Mouse (Mus musculus): Measurements from ENCODE around the gene Gm28308. TPM values are rescaled to one million over a fixed set of nuclear protein-coding genes. Genes with fewer than 3 reads are reported as not detected.
A peak's percentile ranks its signal among the peaks of the same experiment; 100 is the strongest.

Gm28308 gene
- total and polyA plus RNA-seq, 2 experiments from 2014 or later = 2.2 TPM; not detected in 1

DNA sequence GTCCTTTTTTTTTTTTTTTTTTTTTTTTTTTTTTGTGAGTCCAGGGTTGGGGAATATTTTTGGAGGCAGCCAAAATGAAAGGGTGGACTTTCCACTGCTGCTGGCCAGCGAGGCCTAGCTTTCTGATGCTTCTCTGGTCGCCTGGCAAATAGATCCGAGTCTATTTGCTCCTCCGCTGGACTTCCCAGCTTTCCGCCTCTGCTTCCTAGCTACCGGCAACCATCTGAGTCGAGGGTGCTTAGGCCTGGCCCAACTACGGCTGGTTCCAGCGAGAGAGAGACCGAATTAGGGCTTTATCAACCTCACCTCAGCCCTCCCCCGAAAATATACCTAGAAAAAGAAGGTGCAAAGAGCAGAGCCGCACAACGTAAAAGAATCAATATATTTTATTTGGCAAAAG is 9.6 kb upstream of the Gm28308 start:
- H3K9me3 ChIP-seq (ENCODE audit: low read length) = no peaks in the 10 kb centered on the region
- no peak overlapping the region for H3K9ac ChIP-seq (replicated peaks; ENCODE audit: low read length)
- no peak for TF ChIP-seq CTCF (IDR thresholded peaks at IDR 0.05; ENCODE audit: low read depth)
- no peak overlapping the region for H3K4me2 ChIP-seq (ENCODE audit: low read depth, low read length)
- no peak overlapping the region for H3K4me3 ChIP-seq (ENCODE audit: low read length)
- H3K36me3 ChIP-seq (ENCODE audit: insufficient read depth, low read length) = no peaks in the 10 kb centered on the region
- 21% methylated on average over 13 of the region's 13 CpGs for WGBS
- no peak overlapping the region for H3K27ac ChIP-seq
- peaks cover 96% of the 10 kb centered on the region for H3K27me3 ChIP-seq (ENCODE audit: insufficient read depth, low read length)
- DNase-seq (ENCODE audit: low spot score) (no peak), ATAC-seq (no peak)
- no peaks in the 10 kb centered on the region for H3K4me1 ChIP-seq (ENCODE audit: insufficient read depth, low read length)

DNA sequence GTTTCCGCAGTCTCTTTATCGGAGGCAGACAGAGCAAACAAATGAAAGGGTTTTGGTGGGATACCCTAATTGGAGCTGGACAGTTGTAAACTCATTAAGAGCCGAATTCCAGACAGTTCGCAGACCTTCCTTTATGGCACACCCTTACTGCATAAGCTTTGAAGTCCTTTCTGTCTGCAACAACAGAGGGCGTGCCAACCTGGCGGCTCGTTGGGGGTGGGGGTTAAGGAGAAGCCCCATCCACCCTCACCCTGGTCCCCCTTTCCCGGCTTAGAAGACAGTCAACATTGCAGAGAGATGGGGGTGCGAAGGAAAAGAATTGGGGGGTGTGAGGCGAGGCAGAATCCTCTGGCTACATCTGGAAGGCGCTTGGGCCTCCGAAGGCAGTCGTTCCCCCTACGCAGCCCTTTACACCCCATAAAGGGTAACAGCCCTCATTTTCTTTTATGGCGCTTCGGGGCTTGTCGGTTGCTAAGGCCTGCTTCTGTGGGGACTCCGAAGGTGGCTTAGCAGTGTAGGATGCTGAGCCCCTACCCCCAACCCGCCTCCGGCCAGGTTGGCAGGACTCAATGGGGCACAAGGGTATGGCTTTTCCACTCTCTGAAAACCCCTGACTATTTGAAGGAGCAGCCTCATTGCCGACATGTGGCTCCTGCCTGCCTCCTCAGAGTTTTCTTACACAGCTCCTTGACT is 9.0 kb upstream of the Gm28308 start:
- H3K27me3 ChIP-seq (ENCODE audit: insufficient read depth, low read length) = peaks cover 96% of the 10 kb centered on the region
- no peak for TF ChIP-seq CTCF (IDR thresholded peaks at IDR 0.05; ENCODE audit: low read depth)
- no peaks in the 10 kb centered on the region for H3K4me1 ChIP-seq (ENCODE audit: insufficient read depth, low read length)
- ATAC-seq (peak; percentile 27; the same call in 1 of the 2 replicates), DNase-seq (ENCODE audit: low spot score) (no peak)
- H3K27ac ChIP-seq = no peak overlapping the region
- H3K9me3 ChIP-seq (ENCODE audit: low read length) = no peaks in the 10 kb centered on the region
- H3K36me3 ChIP-seq (ENCODE audit: insufficient read depth, low read length) = no peaks in the 10 kb centered on the region
- H3K4me2 ChIP-seq (ENCODE audit: low read depth, low read length) = peak overlapping the region; percentile 84; the same call in 1 of the 2 replicates
- H3K9ac ChIP-seq (replicated peaks; ENCODE audit: low read length) = no peak overlapping the region
- peak overlapping the region; percentile 49 for H3K4me3 ChIP-seq (ENCODE audit: low read length)
- 8% methylated on average over 21 of the region's 21 CpGs for WGBS

DNA sequence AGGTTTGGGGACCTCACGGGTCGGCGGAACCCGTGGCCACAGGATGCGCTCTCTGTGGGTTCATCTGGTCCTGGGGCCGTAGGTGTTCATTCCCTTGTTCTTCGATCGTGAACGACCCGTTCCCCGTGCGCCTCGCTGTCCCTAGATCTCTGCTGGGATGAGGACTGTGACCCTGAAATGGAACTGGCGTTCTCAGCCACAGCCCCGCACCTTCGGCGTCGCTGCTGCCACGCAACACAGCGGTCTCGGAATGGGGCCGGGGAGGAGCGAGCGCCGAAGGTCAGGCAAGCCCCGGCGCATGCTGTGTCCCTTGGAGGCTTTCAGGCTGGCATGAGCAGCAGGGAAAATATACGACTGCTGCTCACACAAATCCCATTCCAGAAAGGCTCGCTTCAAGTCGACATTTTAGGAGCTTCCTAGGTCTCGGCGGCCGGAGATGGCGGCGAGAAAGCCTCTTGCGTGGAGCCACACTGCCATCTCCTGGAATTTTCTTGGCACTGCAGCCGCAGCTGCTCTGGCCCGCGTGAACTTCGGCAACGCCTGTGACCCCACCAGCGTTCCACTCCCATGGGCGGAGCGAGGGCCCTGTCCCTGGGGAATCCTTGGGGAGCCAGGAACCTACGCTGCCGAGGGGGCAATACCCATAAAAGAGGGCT is 8.3 kb upstream of the Gm28308 start, which contains the start of gene Hoxa7:
Gene Hoxa7, minus strand, starts transcription at position 518 of the 656 bp plus-strand sequence.
- Histone ChIP-seq H3K27me3 (ENCODE audit: insufficient read depth, low read length) (peaks cover 96% of the 10 kb centered on the region), H3K36me3 (ENCODE audit: insufficient read depth, low read length) (no peaks in the 10 kb centered on the region), H3K27ac (no peak within 1 kb of the TSS), H3K9ac (replicated peaks; ENCODE audit: low read length) (peak within 1 kb of the TSS; percentile 43; the same call in 1 of the 2 replicates), H3K4me3 (ENCODE audit: low read length) (peak within 1 kb of the TSS; percentile 49), H3K9me3 (ENCODE audit: low read length) (no peaks in the 10 kb centered on the region), H3K4me2 (ENCODE audit: low read depth, low read length) (peak within 1 kb of the TSS; percentile 84), H3K4me1 (ENCODE audit: insufficient read depth, low read length) (no peaks in the 10 kb centered on the region)
- TF ChIP-seq CTCF (IDR thresholded peaks at IDR 0.05; ENCODE audit: low read depth) = peak; percentile 99
- 1% methylated on average over 46 of the region's 46 CpGs for WGBS
- ATAC-seq (peak; percentile 75), DNase-seq (ENCODE audit: low spot score) (peak; percentile 91)

DNA sequence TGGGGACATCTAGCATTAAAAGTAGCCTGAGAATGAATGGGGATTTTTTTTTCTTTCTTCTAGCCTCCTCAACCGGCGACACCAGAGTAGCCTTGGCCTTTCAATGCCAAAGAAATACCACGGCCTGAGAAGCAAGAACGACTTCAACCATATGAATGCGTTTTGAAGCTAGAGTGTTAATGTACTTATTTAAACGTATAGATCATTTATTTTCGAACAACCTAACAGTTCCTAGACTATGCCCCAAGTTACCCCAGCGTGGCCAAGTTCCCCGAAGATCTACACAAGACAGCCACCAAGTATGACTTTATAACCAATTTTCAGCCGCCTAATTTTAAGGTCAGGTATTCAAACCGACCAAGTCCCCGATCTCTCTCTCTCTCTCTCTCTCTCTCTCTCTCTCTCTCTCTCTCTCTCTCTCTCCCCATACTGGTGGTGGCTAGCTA is 7.7 kb upstream of the Gm28308 start:
- no peak overlapping the region for H3K27ac ChIP-seq

DNA sequence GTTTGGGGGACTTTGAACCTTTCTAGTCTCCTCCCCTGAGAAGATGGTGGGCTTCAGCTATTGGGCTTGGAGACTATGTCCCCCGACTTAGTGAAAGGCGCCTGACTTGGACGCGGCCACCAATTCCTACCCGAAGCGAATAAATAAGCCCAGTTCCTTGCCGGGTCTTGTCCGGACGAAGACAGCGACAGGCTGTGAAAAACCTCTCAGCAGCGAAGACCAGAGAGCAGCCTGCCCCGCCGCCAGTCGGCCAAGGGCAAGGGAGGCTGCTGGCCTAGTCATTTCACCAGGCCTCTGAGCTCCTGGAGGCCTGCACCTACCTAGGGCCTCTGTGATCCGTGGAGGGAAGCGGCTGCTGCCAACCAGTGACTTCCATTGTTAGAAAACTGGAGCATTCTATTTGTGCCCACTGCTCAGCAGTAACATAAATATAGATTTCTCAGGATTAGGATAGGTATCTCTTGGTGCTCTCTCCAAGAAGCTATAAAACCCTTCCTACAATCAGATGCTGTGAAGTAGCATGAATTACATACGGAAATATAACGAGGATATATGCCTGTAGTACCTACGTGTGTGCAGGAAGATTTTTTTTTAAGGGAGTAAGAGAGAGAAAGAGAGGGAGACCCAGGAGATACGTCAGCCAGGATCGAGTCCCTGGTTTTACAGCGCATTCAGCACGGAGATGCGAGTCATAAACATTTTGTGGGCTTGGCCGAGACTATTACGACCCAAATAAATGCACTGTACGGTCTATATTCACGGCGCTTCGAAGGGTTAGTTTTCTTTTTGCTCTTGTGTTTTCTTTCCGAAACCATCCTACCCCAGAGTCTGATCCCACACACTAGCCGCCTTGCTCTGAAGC is 7.1 kb upstream of the Gm28308 start:
- ATAC-seq (no peak), DNase-seq (ENCODE audit: low spot score) (no peak)
- H3K27ac ChIP-seq = no peak overlapping the region
- H3K4me1 ChIP-seq (ENCODE audit: insufficient read depth, low read length) = no peaks in the 10 kb centered on the region
- WGBS = 16% methylated on average over 32 of the region's 32 CpGs
- TF ChIP-seq CTCF (IDR thresholded peaks at IDR 0.05; ENCODE audit: low read depth) = no peak
- H3K36me3 ChIP-seq (ENCODE audit: insufficient read depth, low read length) = no peaks in the 10 kb centered on the region
- H3K9me3 ChIP-seq (ENCODE audit: low read length) = no peaks in the 10 kb centered on the region
- H3K4me3 ChIP-seq (ENCODE audit: low read length) = no peak overlapping the region
- H3K4me2 ChIP-seq (ENCODE audit: low read depth, low read length) = no peak overlapping the region
- H3K27me3 ChIP-seq (ENCODE audit: insufficient read depth, low read length) = peaks cover 96% of the 10 kb centered on the region
- H3K9ac ChIP-seq (replicated peaks; ENCODE audit: low read length) = no peak overlapping the region

More for the DNA sequence above, 7.7 kb upstream of the Gm28308 start:
- no peaks in the 10 kb centered on the region for H3K4me1 ChIP-seq (ENCODE audit: insufficient read depth, low read length)
- no peak overlapping the region for H3K9ac ChIP-seq (replicated peaks; ENCODE audit: low read length)
- H3K27me3 ChIP-seq (ENCODE audit: insufficient read depth, low read length) = peaks cover 96% of the 10 kb centered on the region
- TF ChIP-seq CTCF (IDR thresholded peaks at IDR 0.05; ENCODE audit: low read depth) = no peak
- ATAC-seq (no peak), DNase-seq (ENCODE audit: low spot score) (no peak)
- peak overlapping the region; percentile 49 for H3K4me3 ChIP-seq (ENCODE audit: low read length)
- no peaks in the 10 kb centered on the region for H3K9me3 ChIP-seq (ENCODE audit: low read length)
- 5% methylated on average over 12 of the region's 12 CpGs for WGBS
- no peaks in the 10 kb centered on the region for H3K36me3 ChIP-seq (ENCODE audit: insufficient read depth, low read length)
- peak overlapping the region; percentile 84 for H3K4me2 ChIP-seq (ENCODE audit: low read depth, low read length)

DNA sequence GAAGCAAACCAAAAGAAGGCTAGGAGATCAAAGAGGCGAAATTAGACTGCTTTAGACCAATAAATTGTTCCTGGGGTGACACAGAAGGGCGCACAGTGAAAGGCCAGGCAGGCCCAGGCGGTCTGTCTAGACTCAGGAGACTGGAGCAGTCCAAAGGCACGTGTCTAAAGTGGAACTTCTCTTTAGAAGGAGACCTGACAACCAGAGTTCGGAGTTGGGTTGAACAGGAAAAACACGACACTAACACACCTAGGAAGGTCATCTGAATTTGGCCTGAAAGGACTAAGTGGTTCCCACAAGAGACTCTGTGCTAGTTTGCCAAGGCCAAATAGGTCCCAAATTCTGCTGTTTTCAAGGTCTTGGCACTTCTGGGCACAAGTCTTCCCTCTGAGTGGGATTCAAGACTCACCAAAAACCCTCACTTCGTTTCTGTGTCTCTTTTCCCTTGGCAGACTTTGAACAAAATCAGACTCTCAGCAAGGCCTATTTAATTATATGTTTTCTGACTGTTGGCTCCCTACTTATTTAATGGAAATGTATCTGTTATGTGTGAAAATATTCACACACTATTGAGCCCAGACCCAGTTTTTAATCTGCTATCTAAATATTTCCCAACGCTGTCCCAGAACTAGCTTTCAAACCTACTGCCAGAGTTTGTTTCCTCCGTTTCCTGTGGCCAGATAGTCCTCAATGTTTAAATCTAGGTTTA is 6.2 kb upstream of the Gm28308 start:
- Histone ChIP-seq H3K9me3 (ENCODE audit: low read length) (no peaks in the 10 kb centered on the region), H3K27ac (no peak overlapping the region), H3K4me3 (ENCODE audit: low read length) (no peak overlapping the region), H3K36me3 (ENCODE audit: insufficient read depth, low read length) (no peaks in the 10 kb centered on the region), H3K27me3 (ENCODE audit: insufficient read depth, low read length) (peaks cover 96% of the 10 kb centered on the region), H3K4me2 (ENCODE audit: low read depth, low read length) (no peak overlapping the region), H3K4me1 (ENCODE audit: insufficient read depth, low read length) (no peaks in the 10 kb centered on the region), H3K9ac (replicated peaks; ENCODE audit: low read length) (no peak overlapping the region)
- no peak for ATAC-seq
- DNase-seq (ENCODE audit: low spot score) = no peak
- TF ChIP-seq CTCF (IDR thresholded peaks at IDR 0.05; ENCODE audit: low read depth) = no peak
- 20% methylated on average over 9 of the region's 9 CpGs for WGBS
